Mouse (Mus musculus) heart, postnatal 0 days (tissue): ENCODE results near the gene 5730596B20Rik. TPM values are rescaled to one million over a fixed set of nuclear protein-coding genes. Genes with fewer than 3 reads are reported as not detected.

Experiments used
- ATAC-seq: fragments of 200-750 bp; cut with Nextera tagmentation; 2 replicates; pipeline ENCODE4 v1.8.0; 2017; ENCODE audit warnings: low read depth, moderate number of reproducible peaks, moderate library complexity; ENCODE audit not compliant: insufficient read depth
- DNase-seq: peaks from one replicate; pipeline ENCODE4 v3.0.0-alpha.2; 2016; ENCODE audit warnings: low spot score
- H3K27ac ChIP-seq: fragments of 300-500 bp; sonication (generic); 2 replicates; pipeline ENCODE4 v1.5.1; 2014; ENCODE audit warnings: low read depth, mild to moderate bottlenecking
- H3K27me3 ChIP-seq: fragments of 300-500 bp; sonication (generic); 2 replicates; pipeline ENCODE4 v1.6.1; 2014; ENCODE audit warnings: low read length, mixed read lengths; ENCODE audit not compliant: control insufficient read depth, insufficient read depth
- H3K36me3 ChIP-seq: fragments of 300-500 bp; sonication (generic); replicated peaks from 2 replicates; pipeline ENCODE4 v1.6.1; 2014; ENCODE audit warnings: low read length, mixed read lengths; ENCODE audit not compliant: control insufficient read depth, insufficient read depth
- H3K4me1 ChIP-seq: fragments of 300-500 bp; sonication (generic); 2 replicates; pipeline ENCODE4 v1.6.1; 2014; ENCODE audit warnings: antibody characterized with exemption; ENCODE audit not compliant: control insufficient read depth, insufficient read depth
- H3K4me2 ChIP-seq: fragments of 300-500 bp; sonication (generic); 2 replicates; pipeline ENCODE4 v1.6.1; 2014; ENCODE audit warnings: low read depth, mild to moderate bottlenecking, low read length, moderate library complexity
- H3K4me3 ChIP-seq: fragments of 300-500 bp; sonication (generic); 2 replicates; pipeline ENCODE4 v1.5.1; 2014; ENCODE audit warnings: low read depth, low read length
- H3K9ac ChIP-seq: fragments of 300-500 bp; sonication (generic); replicated peaks from 2 replicates; pipeline ENCODE4 v1.6.1; 2014; ENCODE audit warnings: low read depth, low read length, mixed read lengths
- H3K9me3 ChIP-seq: fragments of 300-500 bp; sonication (generic); replicated peaks from 2 replicates; pipeline ENCODE4 v1.6.1; 2016; ENCODE audit warnings: low read length; ENCODE audit not compliant: control insufficient read depth
- CTCF ChIP-seq: IDR thresholded peaks from 2 replicates; pipeline ENCODE4 v1.5.1; 2016; ENCODE audit warnings: antibody characterized with exemption, control low read depth, low read depth
- EP300 ChIP-seq: IDR thresholded peaks from 2 replicates; pipeline ENCODE4 v1.6.1; 2016; ENCODE audit warnings: antibody characterized with exemption, low read depth
- WGBS: fragments of 180-500 bp; shearing (Covaris S2); extraction: QIAGEN DNeasy Blood & Tissue Kit; methylation state at CpG from one replicate; pipeline ENCODE4 v1.1.7; 2014; 5-methylcytosine and 5-hydroxymethylcytosine counted together
- polyA plus RNA-seq: library from polyadenylated mRNA; unstranded; fragments of >200 nt; fragmentation: Nextera tagmentation; extraction: Ambion mirVana; gene quantifications from 2 replicates; pipeline ENCODE4 v1.2.1, GENCODE M21; 2015
- total RNA-seq: library from RNA; depleted of rRNA; stranded (reverse); fragments of >200 nt; gene quantifications from 2 replicates; pipeline ENCODE4 v1.2.3, GENCODE M21; 2014; ENCODE audit warnings: low replicate concordance

The 5730596B20Rik gene
- total and polyA plus RNA-seq, 2 experiments from 2014 or later = 0.03 to 0.84 TPM

GRCm38 (mm10) chr6:52225612-52226568 lies 48.6 kb downstream of the 5730596B20Rik start:
- ATAC-seq = no peak; the same call in 1 of the 2 replicates
- 4% methylated on average over 69 of the region's 69 CpGs for WGBS
- peaks cover 98% of the 10 kb centered on the region for H3K27me3 ChIP-seq

GRCm38 (mm10) chr6:52226569-52227257 lies 49.4 kb downstream of the 5730596B20Rik start:
- ATAC-seq = no peak
- Histone ChIP-seq H3K9ac (no peak overlapping the region), H3K4me3 (no peak overlapping the region), H3K9me3 (no peaks in the 10 kb centered on the region), H3K27ac (no peak overlapping the region), H3K4me1 (no peaks in the 10 kb centered on the region), H3K27me3 (peaks cover 98% of the 10 kb centered on the region), H3K36me3 (no peaks in the 10 kb centered on the region), H3K4me2 (no peak overlapping the region)
- TF ChIP-seq CTCF (no peak), EP300 (no peak)
- 8% methylated on average over 26 of the region's 26 CpGs for WGBS
- DNase-seq = no peak

More at GRCm38 (mm10) chr6:52225612-52226568, 48.6 kb downstream of the 5730596B20Rik start:
- H3K4me2 ChIP-seq = peak overlapping the region; percentile 2; the same call in 1 of the 2 replicates
- no peak for DNase-seq
- TF ChIP-seq EP300 (no peak), CTCF (no peak)
- H3K9me3 ChIP-seq = no peaks in the 10 kb centered on the region
- H3K4me3 ChIP-seq = peak overlapping the region; percentile 26; the same call in 1 of the 2 replicates
- no peaks in the 10 kb centered on the region for H3K36me3 ChIP-seq
- no peak overlapping the region for H3K27ac ChIP-seq
- H3K9ac ChIP-seq = no peak overlapping the region
- no peaks in the 10 kb centered on the region for H3K4me1 ChIP-seq

- ATAC-seq (no peak), DNase-seq (no peak)
- H3K9ac ChIP-seq = no peak overlapping the region
- H3K9me3 ChIP-seq = no peaks in the 10 kb centered on the region
- no peak overlapping the region for H3K27ac ChIP-seq
- H3K4me1 ChIP-seq = no peaks in the 10 kb centered on the region
- no peak overlapping the region for H3K4me2 ChIP-seq
- H3K36me3 ChIP-seq = no peaks in the 10 kb centered on the region
- no peak overlapping the region for H3K4me3 ChIP-seq
- no peak for TF ChIP-seq EP300
- no peak for TF ChIP-seq CTCF
- peaks cover 98% of the 10 kb centered on the region for H3K27me3 ChIP-seq
- WGBS = 9% methylated on average over 11 of the region's 11 CpGs
These were observed 50.3 kb downstream of the 5730596B20Rik start for GRCm38 (mm10) chr6:52227470-52228222.

GRCm38 (mm10) chr6:52228475-52229465 lies 51.5 kb downstream of the 5730596B20Rik start:
- no peaks in the 10 kb centered on the region for H3K4me1 ChIP-seq
- peak overlapping the region; percentile 15 for H3K4me3 ChIP-seq
- whole genome bisulfite sequencing = 3% methylated on average over 38 of the region's 38 CpGs
- no peak for TF ChIP-seq CTCF
- TF ChIP-seq EP300 = no peak
- H3K9me3 ChIP-seq = no peaks in the 10 kb centered on the region
- no peaks in the 10 kb centered on the region for H3K36me3 ChIP-seq
- no peak overlapping the region for H3K4me2 ChIP-seq
- no peak for DNase-seq
- H3K9ac ChIP-seq = no peak overlapping the region
- H3K27me3 ChIP-seq = peaks cover 98% of the 10 kb centered on the region
- H3K27ac ChIP-seq = no peak overlapping the region
- no peak for ATAC-seq
